Mouse (Mus musculus): ENCODE measurements around the gene Slco3a1. TPM values are rescaled to one million over a fixed set of nuclear protein-coding genes. Genes with fewer than 3 reads are reported as not detected.

Slco3a1 gene
- 9.8 and 11.2 TPM in 2 replicates for polyA plus RNA-seq (2015; fragmentation: Nextera tagmentation; extraction: Ambion mirVana)

DNA sequence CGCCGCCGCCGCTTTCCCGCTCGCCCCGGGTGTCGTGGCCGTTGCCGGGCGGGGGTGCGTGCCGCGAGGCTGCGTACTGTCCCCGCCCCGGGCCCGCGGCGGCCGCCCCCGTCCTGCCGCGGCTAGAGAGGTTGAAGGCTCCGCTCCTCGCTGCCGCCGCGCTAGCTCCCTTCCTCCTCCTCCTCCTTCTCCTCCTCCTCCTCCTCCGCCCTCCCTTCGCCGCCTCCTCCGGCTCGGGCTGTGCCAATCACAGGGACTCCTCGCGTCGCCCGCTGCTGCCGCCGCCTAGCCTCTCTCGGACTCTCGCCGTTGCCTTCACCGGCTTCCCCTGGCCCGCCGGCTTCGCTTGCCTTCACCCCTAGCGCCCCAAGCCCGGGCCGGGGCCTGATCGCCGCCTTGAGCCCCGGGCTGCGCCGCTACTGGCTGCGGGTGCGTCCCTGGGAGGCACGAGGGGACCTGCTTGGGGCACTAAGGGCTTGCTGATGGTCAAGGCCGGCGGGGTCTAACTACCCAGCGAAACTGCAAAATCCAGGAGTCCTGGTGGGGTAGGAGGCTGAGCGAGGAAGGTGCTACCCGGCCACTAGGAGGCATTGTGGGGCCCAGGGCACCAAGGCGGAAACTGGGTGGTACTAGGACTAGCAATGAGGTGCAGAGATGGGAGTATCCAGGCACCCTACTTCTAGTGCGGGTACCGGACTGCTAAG lies at the start of gene Slco3a1:
Slco3a1 (minus strand) TSS at position 173 of the 704 bp plus-strand sequence.
- Histone ChIP-seq H3K27me3 (peaks cover 41% of the 10 kb centered on the region), H3K9ac (peak within 1 kb of the TSS; percentile 78), H3K9me3 (no peaks in the 10 kb centered on the region), H3K4me3 (peak within 1 kb of the TSS; percentile 68), H3K36me3 (no peaks in the 10 kb centered on the region), H3K27ac (0 out of 2 replicates have a peak within 1 kb of the TSS, but pooled peaks have one; percentile 22), H3K4me1 (peaks cover 24% of the 10 kb centered on the region), H3K4me2 (replicated peaks) (peak within 1 kb of the TSS; percentile 92)
- WGBS, result 1% methylated on average over 49 of the region's 66 CpGs
- peak; percentile 81 for ATAC-seq (ENCODE audit: low FRiP score, low read depth)

DNA sequence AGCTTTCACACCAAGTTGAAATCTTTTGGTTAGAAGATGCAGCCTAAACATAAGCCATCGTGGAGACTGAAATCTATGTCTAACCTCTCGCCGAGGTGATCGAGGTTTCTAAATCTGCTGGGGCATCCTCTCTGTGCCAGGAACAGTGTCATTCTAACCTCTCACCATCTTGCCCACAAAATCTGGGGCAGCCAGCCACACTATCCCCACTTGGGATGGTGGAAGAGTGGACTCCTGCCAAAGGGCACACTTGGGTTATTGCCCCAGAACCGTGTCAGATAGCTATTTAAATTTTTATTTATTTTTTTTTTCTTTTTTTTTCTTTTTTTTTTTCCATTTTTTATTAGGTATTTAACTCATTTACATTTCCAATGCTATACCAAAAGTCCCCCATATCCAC lies 46.4 kb upstream of the Slco3a1 start:
- Histone ChIP-seq H3K36me3 (no peaks in the 10 kb centered on the region), H3K4me2 (replicated peaks) (no peak overlapping the region), H3K9ac (no peak overlapping the region), H3K4me3 (no peak overlapping the region), H3K27ac (no peak overlapping the region), H3K9me3 (no peaks in the 10 kb centered on the region), H3K4me1 (no peaks in the 10 kb centered on the region), H3K27me3 (no peaks in the 10 kb centered on the region)
- no peak for ATAC-seq (ENCODE audit: low FRiP score, low read depth)
- WGBS, result 94% methylated on average over 5 of the region's 5 CpGs

DNA sequence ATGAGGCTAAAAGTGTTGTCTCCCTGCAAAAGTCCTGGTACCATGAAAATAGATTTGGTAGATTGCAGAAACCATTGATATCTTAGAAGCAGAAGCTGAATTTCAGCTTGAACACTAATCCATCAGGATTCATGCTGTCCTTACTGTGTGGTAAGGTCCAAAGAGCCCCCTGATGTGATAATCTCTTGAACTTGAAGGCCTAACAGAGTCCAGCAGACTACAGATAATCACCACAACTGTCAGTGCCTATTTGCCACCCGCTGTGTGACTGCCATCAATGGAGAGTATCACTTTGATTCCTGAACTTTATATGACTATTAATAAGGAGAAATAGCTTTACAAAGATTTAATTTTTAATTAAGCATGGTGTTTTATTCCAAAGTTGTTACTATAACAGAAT lies 24.8 kb upstream of the Slco3a1 start:
- ATAC-seq (ENCODE audit: low FRiP score, low read depth), result no peak
- WGBS, result 85% methylated on average over 1 of the region's 1 CpGs
- H3K27me3 ChIP-seq, result no peaks in the 10 kb centered on the region
- H3K4me3 ChIP-seq, result no peak overlapping the region
- no peak overlapping the region for H3K4me2 ChIP-seq (replicated peaks)
- H3K9ac ChIP-seq, result no peak overlapping the region
- H3K4me1 ChIP-seq, result no peaks in the 10 kb centered on the region
- H3K36me3 ChIP-seq, result no peaks in the 10 kb centered on the region
- no peak overlapping the region for H3K27ac ChIP-seq
- no peaks in the 10 kb centered on the region for H3K9me3 ChIP-seq

DNA sequence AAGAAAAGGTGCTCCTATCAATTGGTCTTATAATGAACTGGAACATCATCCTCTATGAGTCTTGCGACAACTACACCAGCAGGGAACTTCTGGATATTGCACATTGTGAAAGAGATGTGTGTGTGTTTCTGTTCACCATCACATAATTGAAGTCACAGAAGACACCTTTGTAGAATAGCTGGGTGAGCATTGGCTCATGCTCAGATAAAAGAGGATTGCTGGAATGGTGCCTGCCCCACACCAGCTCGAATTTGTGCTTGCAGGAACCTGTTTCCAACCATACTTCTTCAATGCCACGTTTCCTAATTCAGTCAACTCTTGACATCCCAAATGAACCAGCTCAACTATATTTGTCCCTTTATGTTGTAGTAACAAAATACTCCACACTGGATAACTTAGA lies 21.1 kb upstream of the Slco3a1 start:
- Histone ChIP-seq H3K36me3 (no peaks in the 10 kb centered on the region), H3K4me2 (replicated peaks) (no peak overlapping the region), H3K4me3 (no peak overlapping the region), H3K27me3 (no peaks in the 10 kb centered on the region), H3K27ac (no peak overlapping the region), H3K4me1 (no peaks in the 10 kb centered on the region), H3K9me3 (no peaks in the 10 kb centered on the region), H3K9ac (no peak overlapping the region)
- WGBS, result 70% methylated on average over 3 of the region's 3 CpGs
- no peak for ATAC-seq (ENCODE audit: low FRiP score, low read depth)

DNA sequence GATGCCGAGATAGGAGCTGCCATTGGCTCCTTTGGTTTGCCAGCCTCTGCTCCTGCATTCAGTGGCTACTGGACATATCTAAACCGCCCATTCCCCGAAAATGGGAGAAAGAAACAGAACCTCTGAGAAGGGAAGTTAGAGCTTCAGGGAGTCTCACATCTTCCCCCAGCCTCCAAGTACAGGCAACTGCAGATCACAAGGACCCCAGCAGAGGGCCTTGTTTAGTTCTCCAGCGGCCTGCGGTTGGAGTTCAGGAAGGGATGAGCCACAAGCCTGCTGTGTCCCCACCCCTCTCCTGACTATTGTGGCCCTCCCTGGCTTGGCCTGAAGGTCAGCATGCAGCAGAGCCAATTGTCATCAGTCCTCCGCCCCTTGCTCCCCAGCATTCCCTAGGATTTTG lies 836 bp upstream of the Slco3a1 start:
- H3K27ac ChIP-seq, result no peak overlapping the region
- peaks cover 41% of the 10 kb centered on the region for H3K27me3 ChIP-seq
- no peaks in the 10 kb centered on the region for H3K36me3 ChIP-seq
- H3K4me3 ChIP-seq, result peak overlapping the region; percentile 68
- H3K9me3 ChIP-seq, result no peaks in the 10 kb centered on the region
- 20% methylated on average over 6 of the region's 6 CpGs for WGBS
- peak overlapping the region; percentile 78 for H3K9ac ChIP-seq
- H3K4me1 ChIP-seq, result peaks cover 24% of the 10 kb centered on the region
- peak overlapping the region; percentile 92 for H3K4me2 ChIP-seq (replicated peaks)
- peak; percentile 28; the same call in 1 of the 2 replicates for ATAC-seq (ENCODE audit: low FRiP score, low read depth)

DNA sequence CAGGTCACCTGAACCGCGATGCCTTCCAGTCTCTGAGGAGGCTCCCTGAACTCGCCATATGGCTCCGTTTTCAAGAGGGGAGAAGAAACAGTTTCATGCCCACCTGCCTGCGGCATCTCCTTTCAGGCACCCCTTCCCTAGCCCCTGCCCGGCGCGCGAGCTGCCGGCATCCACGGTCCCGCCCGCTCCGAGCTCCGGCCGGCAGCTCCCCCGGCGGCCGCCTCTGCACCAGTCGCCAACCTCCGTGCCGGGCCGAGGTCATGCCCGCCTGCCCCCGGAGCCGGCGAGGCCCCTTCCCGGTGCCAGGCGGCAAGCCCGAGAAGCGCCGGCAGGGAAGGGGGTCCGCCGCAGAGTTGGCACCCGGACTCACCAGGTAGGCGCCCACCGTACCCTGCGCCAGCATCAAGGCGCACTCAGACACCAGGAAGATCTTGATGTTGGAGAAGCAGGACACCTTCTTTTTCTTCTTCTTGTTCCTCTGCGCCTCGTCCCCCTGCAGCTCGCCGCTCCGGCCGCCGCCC lies 479 bp downstream of the Slco3a1 start:
- Histone ChIP-seq H3K9ac (peak overlapping the region; percentile 78), H3K27ac (no peak overlapping the region)
- WGBS, result under 1% methylated on average over 44 of the region's 46 CpGs

DNA sequence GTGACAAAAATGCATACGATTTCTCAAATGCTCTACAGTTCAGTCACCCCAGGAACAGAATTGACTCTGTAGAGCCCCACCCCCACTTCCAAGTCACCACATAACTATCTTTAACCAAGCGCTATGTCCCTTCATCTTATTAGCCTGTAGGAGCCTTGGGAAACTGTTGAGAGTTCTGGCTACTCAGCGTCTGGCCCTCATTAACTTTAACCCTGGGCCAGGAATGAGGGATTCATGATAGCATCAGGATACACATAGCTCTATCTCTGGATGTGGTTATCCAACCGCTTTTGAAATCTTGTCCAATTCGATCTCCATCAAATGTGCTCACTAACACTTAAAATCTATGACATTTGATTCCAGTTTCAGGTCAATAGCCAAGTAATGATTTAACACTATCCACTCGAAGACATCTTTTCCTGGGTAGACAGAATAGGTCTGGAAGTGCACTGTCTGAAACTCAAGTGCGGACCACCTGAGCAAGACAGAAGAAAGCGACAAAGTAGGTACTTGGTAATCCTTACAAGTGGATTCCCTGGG lies 1.4 kb downstream of the Slco3a1 start:
- H3K4me1 ChIP-seq, result peaks cover 27% of the 10 kb centered on the region
- peak overlapping the region; percentile 68 for H3K4me3 ChIP-seq
- H3K4me2 ChIP-seq (replicated peaks), result peak overlapping the region; percentile 92
- H3K36me3 ChIP-seq, result no peaks in the 10 kb centered on the region
- no peaks in the 10 kb centered on the region for H3K9me3 ChIP-seq
- no peak overlapping the region for H3K27ac ChIP-seq
- ATAC-seq (ENCODE audit: low FRiP score, low read depth), result no peak
- peaks cover 41% of the 10 kb centered on the region for H3K27me3 ChIP-seq
- no peak overlapping the region for H3K9ac ChIP-seq
- 35% methylated on average over 8 of the region's 8 CpGs for WGBS

More for the DNA sequence above, 479 bp downstream of the Slco3a1 start:
- Histone ChIP-seq H3K27me3 (peaks cover 41% of the 10 kb centered on the region), H3K9me3 (no peaks in the 10 kb centered on the region), H3K36me3 (no peaks in the 10 kb centered on the region), H3K4me1 (peaks cover 24% of the 10 kb centered on the region), H3K4me2 (replicated peaks) (peak overlapping the region; percentile 92), H3K4me3 (peak overlapping the region; percentile 68)
- peak; percentile 46; the same call in 1 of the 2 replicates for ATAC-seq (ENCODE audit: low FRiP score, low read depth)

DNA sequence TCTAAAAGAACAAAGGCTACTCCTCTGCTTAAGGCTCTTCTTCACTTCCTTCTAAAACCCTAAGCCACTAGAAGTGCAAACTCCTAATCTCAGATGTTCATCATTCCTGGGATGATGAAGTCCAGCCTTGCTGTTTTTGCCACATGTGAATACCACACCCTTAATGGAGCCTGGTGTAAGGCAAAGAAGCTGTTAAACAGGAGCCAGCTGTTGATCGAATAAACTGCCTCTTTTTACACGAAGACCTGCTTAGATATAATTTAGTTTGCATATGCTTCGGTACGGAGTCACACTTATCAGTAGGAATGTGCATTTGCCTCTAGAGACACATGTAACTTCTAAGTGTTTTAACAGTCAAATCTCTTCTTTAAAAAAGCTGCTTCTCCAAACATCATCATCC lies 2.0 kb downstream of the Slco3a1 start:
- Histone ChIP-seq H3K9me3 (no peaks in the 10 kb centered on the region), H3K27me3 (peaks cover 41% of the 10 kb centered on the region), H3K4me2 (replicated peaks) (peak overlapping the region; percentile 92), H3K36me3 (no peaks in the 10 kb centered on the region), H3K4me3 (peak overlapping the region; percentile 68; the same call in 1 of the 2 replicates), H3K4me1 (peaks cover 27% of the 10 kb centered on the region), H3K9ac (no peak overlapping the region), H3K27ac (no peak overlapping the region)
- 43% methylated on average over 4 of the region's 4 CpGs for WGBS
- no peak for ATAC-seq (ENCODE audit: low FRiP score, low read depth)

DNA sequence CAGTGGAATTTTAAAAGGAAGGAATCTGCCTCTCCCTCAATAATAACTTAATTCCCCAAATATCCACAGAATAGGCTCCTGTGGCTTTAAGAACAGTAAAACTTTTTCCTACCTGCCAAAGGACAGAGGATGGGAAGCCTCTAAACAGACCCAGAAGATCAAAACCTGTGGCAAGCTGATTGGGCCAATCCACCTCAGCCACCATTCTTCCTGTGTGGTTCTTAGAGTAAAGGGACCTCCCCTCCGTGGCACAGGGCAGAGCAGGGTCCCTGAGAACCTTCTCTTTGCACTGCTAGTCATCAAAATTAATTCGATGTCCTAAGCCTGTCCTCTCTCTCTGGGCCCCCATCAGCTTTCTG lies 2.6 kb downstream of the Slco3a1 start:
- Histone ChIP-seq H3K36me3 (no peaks in the 10 kb centered on the region), H3K27ac (no peak overlapping the region), H3K4me2 (replicated peaks) (peak overlapping the region; percentile 92), H3K9me3 (no peaks in the 10 kb centered on the region), H3K27me3 (peaks cover 40% of the 10 kb centered on the region), H3K4me3 (no peak overlapping the region; the same call in 1 of the 2 replicates), H3K4me1 (peaks cover 27% of the 10 kb centered on the region), H3K9ac (no peak overlapping the region)
- WGBS, result 69% methylated on average over 2 of the region's 2 CpGs
- no peak for ATAC-seq (ENCODE audit: low FRiP score, low read depth)

DNA sequence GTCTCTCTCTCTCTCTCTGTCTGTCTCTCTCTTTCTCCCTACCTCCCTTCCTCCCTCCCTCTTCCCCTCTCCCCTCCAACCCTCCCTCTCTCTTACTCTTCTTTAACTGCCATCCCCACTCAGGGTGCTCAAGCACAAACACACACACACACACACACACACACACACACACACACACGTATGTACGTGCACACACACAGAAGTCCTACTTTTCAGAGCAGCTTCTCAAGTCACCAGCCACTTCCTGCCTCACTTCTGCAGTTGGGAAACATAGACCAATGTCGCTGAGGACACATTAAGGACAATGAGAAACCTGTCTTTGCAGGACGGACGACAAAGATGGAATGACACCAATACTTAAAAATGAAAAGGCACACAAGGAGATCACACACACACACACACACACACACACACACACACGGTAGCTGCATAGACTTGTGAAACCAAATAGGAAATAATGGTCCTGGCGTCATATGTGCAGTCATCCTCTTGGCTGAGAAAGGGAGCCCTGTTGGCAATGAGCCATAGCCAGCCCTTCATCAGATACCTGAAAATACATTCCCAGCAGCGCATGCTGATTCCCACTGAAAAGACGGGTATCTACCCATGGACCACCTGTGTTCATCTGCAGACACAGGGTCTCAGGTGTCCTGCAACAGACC lies 3.1 kb downstream of the Slco3a1 start:
- no peak overlapping the region for H3K4me2 ChIP-seq (replicated peaks)
- no peak overlapping the region for H3K9ac ChIP-seq
- no peaks in the 10 kb centered on the region for H3K36me3 ChIP-seq
- peaks cover 27% of the 10 kb centered on the region for H3K4me1 ChIP-seq
- H3K27ac ChIP-seq, result no peak overlapping the region
- ATAC-seq (ENCODE audit: low FRiP score, low read depth), result no peak
- H3K9me3 ChIP-seq, result no peaks in the 10 kb centered on the region
- peaks cover 36% of the 10 kb centered on the region for H3K27me3 ChIP-seq
- H3K4me3 ChIP-seq, result no peak overlapping the region
- 76% methylated on average over 9 of the region's 9 CpGs for whole genome bisulfite sequencing

DNA sequence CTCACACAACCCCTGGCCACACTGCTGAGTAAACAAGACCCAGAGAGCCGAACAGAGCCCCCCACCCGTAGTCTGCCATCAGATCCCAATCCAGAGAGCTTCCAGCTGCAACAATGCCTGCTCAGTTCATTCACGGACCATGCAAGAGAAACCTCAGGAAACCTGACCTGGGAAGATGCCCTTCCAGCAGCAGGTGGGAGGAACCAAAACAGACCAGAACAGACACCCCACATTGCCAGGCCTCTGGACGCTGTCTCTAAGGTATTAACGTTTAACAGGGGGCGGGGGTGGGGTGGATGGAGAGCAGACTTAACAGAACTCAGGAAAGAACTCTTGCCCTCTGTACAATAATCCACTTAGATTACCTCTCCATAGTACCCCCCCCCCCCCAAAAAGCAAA lies 4.9 kb downstream of the Slco3a1 start:
- no peak overlapping the region for H3K4me3 ChIP-seq
- no peaks in the 10 kb centered on the region for H3K36me3 ChIP-seq
- H3K27me3 ChIP-seq, result peaks cover 27% of the 10 kb centered on the region
- WGBS, result 25% methylated on average over 6 of the region's 6 CpGs
- peaks cover 18% of the 10 kb centered on the region for H3K4me1 ChIP-seq
- no peak overlapping the region for H3K4me2 ChIP-seq (replicated peaks)
- no peak for ATAC-seq (ENCODE audit: low FRiP score, low read depth)
- no peak overlapping the region for H3K27ac ChIP-seq
- H3K9me3 ChIP-seq, result no peaks in the 10 kb centered on the region
- no peak overlapping the region for H3K9ac ChIP-seq

DNA sequence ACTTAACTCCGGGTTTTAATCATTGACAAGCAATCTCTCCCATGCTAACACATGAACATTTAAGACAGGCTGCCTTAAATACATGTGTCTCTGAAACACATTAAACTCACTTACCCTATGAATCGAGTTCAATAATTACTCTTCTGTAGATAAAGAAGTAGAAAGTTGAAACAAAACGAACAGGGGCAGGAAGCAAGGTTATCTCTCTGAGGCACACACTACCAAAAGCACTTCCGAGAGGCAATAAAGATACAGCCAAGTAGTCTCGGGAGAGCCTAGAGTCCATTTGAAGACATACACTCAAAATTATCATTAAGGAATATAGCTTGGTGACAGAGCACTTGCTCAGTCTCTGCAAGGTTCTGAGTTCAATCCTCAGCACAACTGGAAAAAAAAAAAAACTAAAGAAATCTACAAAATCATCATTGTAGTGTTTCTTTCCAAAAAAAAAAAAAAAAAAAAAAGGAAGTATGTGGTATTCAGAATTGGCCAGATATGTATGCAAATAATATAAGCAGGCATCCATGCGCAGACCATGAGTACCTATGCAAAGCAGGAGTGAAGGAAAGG lies 5.5 kb downstream of the Slco3a1 start:
- 56% methylated on average over 6 of the region's 6 CpGs for WGBS
- Histone ChIP-seq H3K27ac (no peak overlapping the region), H3K36me3 (no peaks in the 10 kb centered on the region), H3K4me2 (replicated peaks) (no peak overlapping the region), H3K4me1 (peaks cover 18% of the 10 kb centered on the region), H3K9me3 (no peaks in the 10 kb centered on the region), H3K4me3 (no peak overlapping the region), H3K9ac (no peak overlapping the region), H3K27me3 (peaks cover 25% of the 10 kb centered on the region)
- ATAC-seq (ENCODE audit: low FRiP score, low read depth), result no peak
